Mouse (Mus musculus) cerebellum, postnatal 14 days (tissue): Measurements from ENCODE around the gene Vmn1r32.

Experiments
- DNase-seq, 2 experiments: peaks; one replicate each; pipeline ENCODE4 v3.0.0; 2021; ENCODE audit warnings: mixed read lengths in 2 of 2

Vmn1r32 gene

DNA sequence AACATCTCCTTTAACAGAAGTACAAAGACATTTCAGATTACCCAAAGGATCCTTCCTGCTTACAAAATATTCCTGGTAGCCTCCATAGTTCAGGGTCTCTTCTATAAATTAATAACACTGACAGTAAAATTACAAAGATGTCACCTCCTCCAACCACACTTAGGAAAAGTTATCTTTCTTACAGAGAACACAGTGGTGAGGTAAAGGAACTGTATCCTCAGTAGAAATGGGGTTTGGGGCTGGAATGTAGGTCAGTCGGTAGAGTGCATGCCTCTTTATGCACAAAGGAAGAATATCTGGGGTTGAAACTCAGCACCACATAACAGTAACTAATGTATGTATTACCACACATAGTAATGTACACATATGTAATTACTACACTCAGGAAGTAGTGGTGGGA, at the start of gene Vmn1r32:
Vmn1r32 (minus strand) TSS at position 101 of the 400 bp plus-strand sequence.
- DNase-seq: no peak

- no peak for DNase-seq
These were observed 35.9 kb upstream of the Vmn1r32 start for GRCm38 (mm10) chr6:66595804-66596203.

DNA sequence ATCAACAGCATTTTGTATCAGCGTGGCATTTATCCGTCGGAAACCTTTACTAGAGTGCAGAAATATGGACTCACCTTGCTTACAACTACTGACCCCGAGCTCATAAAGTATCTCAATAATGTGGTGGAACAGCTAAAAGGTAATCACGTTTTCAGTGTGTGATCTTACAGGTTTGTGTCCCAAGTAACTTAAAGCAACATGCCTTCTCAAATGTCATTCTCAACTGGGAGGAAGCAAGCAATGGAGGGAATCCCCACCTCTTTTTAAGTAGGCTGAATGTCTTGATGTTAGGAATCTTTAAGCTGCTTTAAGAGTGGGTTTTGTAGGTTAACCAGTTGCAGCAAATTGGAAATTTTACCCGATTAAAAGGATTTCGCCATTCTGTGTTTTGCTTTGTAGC, 23.9 kb downstream of the Vmn1r32 start:
- DNase-seq: no peak

GRCm38 (mm10) chr6:66535028-66535862, 24.7 kb downstream of the Vmn1r32 start, which contains the start of gene Mad2l1:
Gene Mad2l1 (plus strand): TSS chr6:66535390.
- DNase-seq: peak; percentile 97 to 98

DNA sequence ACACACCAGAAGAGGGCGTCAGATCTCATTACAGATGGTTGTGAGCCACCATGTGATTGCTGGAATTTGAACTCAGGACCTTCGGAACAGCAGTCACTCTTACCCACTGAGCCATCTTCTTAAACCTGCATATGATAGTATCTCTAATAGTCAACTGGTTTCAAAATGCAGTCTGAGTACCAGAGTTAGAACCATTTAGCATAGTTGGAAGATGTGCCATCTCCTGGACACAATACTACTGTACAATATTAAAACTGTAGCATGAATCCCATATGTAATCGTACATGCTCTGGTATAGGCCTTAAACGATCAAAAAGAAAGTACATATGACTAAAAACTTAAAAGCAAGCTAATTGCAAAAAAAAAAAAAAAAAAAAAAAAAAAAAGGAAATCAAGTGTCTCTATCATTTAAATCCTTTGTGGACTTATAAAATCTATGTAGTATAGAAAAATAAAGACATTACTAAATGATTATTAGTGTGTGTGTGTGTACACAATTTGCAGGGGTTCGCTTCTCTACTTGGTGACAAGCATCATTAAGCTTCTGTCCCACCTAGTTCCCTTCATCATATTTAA, 25.4 kb downstream of the Vmn1r32 start:
- DNase-seq: peak in 1 of 2 experiments; percentile 18

GRCm38 (mm10) chr6:66533241-66533640, 26.7 kb downstream of the Vmn1r32 start:
- peak; percentile 50 to 69 for DNase-seq

GRCm38 (mm10) chr6:66528386-66528785, 31.5 kb downstream of the Vmn1r32 start:
- no peak for DNase-seq

- no peak for DNase-seq
These were observed 43.5 kb downstream of the Vmn1r32 start for GRCm38 (mm10) chr6:66516368-66516767.
